Mouse (Mus musculus): ENCODE data around the gene Srsf10.
A peak's percentile ranks its signal among the peaks of the same experiment; 100 is the strongest.

Srsf10 gene

DNA sequence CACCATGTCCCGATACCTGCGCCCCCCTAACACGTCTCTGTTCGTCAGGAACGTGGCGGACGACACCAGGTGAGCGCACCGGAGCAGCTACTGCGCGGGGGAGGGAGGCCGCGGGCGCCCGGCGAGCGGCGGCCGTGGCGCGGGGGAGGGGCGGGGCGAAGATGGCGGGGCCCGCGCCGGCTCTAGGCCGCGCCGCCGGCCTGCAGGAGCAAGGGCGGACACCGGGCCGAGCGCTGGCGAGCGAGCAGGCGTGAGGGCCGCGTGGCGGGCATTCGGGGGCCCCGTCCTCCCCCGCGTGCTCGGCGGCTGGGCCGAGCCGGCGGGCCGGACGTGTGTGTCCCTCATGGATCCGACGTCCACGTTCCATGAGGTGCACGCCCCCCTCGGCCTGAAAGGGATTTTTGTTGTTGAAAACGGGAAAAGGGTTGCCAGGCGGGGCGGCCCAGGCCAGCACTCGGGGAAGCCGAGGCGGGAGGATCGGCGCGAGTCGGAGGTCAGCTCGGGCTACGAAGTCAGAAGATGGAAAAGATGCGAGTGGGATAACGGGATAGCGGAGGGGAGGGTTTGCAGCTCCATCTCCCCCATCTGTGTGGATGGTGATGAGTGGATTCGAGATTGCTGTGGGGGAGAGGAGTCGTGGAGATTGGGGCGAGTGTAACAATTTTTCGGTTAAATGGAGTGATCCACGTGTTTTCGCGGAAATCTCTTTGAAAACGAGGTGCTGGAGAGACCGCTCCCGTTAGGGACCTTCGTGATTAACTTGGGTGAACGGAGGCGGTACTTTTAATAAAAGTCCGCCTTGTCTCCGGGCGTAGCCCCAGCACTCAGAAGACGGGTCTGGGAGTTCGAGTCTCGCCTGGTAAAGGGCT, 910 bp downstream of the Srsf10 start:
- DNase-seq: peak; percentile 57

DNA sequence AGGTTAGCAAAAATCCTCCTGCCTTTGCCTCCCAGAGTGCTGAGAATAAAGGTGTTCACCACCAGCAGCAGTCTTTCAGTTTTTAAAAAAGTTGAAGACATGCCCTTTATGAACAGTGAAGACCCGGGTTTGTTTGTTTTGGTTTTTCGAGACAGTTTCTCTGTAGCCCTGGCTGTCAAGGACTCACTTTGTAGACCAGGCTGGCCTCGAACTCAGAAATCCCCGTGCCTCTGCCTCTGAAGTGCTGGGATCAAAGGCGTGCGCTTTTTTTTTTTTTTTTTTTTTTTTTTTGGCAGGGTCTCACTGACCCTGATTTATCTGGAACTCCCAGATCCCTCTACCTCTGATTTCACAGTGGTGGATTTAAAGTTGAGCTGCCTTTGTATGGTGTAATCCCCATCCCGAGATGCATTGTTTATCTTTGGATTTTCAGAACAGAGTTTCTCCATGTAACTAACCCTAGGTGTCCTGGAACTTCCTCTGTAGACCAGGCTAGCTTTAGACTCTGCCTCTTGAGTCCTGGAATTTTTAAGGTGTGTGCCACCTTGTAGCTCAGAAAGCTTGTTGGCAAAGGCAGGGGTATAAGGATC, 2.1 kb downstream of the Srsf10 start:
- no peak for DNase-seq

GRCm38 (mm10) chr4:135868996-135869395, 13.4 kb downstream of the Srsf10 start:
- DNase-seq: no peak

GRCm38 (mm10) chr4:135870227-135871023, 14.9 kb downstream of the Srsf10 start:
- DNase-seq: no peak

DNA sequence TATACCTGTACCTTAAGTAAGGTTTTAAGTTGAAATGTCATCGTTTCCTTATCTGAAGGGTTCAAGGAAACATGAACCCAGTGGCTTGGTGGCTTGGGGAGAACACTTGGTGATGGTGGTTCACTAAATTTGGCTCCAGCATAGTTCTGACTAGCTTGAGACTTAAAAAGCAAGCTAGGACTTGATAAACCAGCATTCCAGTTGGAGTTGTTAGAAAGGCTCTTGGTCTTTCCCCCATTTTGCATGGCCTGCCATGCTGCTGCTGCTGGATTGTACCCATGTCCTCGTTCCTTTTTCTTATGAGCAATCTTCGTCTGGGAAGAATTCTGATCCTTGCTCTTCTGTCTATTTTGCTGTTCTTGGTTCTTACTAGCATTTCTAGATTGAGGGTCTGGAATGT, 16.5 kb downstream of the Srsf10 start:
- DNase-seq: no peak

- DNase-seq: no peak
These were observed 17.2 kb downstream of the Srsf10 start for GRCm38 (mm10) chr4:135872589-135873391.

DNA sequence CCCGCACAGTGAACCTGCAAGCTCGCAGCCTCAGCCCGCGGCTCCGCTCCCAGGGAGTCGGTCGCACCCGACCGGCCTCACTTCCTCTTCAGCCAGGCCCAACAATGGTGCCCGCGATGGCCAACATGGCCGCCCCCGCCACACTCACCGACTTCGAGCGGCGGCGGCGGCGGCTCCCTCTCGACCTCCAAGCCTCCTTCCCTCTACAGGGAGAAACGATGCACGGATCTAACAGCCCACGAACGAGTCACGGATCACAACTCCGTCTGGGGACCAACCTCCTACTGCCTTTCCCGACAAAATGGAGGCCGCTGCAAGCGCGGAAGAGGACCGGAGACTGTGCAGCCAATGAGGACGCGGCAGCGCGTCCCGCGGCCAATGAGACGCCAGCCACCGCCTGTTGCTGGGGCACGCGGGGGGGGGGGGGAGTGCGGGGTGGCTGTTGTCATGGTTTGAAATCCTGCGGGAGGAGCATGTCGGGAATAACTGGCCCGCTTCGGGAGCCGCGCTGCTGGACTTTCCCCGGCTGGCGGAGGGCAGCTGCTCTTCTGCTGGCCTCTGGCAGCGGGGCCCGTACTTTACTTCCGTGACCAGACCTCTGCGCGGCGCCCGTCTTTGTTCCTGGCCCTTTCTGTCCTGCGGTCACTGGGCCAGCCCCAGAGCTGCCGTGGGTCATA, 18.1 kb downstream of the Srsf10 start, which contains the start of gene Pnrc2:
Gene Pnrc2, minus strand, starts transcription at position 325 of the 677 bp plus-strand sequence.
- peak; percentile 86 for DNase-seq

GRCm38 (mm10) chr4:135874564-135875535, 19.3 kb downstream of the Srsf10 start:
- no peak for DNase-seq

DNA sequence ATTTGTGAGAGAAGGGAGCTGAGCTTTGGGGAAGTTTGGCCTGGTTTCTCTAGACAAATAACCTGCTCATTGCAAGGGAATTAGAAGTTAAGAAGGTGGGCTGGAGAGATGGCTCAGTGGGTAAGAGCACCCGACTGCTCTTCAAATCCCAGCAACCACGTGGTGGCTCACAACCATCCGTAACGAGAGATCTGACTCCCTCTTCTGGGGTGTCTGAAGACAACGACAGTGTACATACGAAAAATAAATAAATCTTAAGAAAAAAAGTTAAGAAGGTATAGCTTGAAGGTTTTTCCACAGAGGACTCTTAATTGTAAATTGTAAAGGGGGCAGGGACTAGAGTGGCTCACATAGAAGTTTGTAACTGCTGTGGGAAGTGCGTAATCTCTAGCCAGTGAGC, 20.0 kb downstream of the Srsf10 start:
- DNase-seq: no peak

DNA sequence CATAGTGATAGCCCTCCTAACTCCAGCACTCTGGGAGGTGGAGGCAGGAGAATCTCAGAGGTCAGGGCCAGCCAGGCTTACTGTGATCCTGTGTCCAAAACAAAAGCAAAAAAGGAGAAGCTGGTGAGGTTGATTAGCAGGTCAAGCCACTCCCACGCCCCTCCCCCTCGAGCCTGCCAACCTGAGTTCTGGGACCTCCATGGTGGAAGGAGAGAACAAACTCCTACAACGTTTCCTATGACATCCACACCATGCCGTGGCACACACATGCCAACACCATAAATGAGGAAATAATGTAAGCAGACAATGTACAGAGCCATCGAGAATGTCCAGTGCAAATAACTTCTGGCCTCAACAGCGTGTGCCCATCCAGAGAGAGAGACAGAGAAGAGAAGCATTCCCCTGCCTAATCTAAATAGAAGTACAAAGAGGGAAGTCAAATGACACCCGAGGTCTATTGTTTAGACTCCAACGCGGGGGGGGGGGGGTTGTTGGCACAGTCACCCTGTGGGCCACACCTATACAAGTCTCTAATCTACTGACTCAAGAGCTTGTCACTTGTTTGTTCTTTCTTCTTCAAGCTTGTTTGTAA, 20.5 kb downstream of the Srsf10 start:
- no peak for DNase-seq

- DNase-seq: no peak
These were observed 21.1 kb downstream of the Srsf10 start for GRCm38 (mm10) chr4:135876583-135877020.

DNA sequence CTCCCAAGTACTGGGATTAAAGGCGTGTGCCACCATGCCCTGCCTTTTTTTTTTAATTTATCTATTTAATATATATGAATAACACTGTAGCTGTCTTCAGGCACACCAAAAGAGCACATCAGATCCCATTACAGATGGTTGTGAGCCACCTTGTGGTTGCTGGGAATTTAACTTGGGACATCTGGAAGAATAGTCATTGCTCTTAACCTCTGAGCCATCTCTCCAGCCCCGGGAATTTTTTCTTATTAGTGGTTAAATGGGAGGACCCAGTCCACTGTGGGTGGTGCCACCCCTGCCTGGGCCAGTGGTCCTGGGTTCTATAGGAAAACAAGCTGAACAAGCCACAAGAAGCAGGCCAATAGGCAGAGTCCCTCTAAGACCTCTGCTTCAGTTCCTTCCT, 22.2 kb downstream of the Srsf10 start:
- DNase-seq: no peak

DNA sequence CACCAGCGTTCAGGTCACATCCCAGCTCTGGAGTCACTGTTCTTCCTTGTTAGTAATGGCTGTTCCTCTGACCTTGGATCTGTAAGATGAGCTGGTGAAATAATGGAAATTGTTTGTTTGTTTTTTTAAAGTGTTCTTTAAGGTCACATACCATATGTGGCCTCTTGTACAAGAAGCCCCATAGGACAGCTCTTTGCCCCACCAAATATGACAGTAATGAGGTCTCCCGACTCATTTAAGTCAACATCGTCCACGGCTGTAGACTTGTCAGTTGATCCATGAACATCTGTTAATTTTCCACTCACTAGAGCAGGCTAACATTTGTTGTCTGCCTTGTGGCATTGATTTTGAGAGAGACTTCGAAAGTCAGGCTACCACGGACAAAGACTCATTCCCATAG, 23.5 kb downstream of the Srsf10 start:
- no peak for DNase-seq

GRCm38 (mm10) chr4:135880018-135880417, 24.5 kb downstream of the Srsf10 start:
- no peak for DNase-seq

- DNase-seq: no peak
These were observed 25.0 kb downstream of the Srsf10 start for GRCm38 (mm10) chr4:135880576-135880975.

DNA sequence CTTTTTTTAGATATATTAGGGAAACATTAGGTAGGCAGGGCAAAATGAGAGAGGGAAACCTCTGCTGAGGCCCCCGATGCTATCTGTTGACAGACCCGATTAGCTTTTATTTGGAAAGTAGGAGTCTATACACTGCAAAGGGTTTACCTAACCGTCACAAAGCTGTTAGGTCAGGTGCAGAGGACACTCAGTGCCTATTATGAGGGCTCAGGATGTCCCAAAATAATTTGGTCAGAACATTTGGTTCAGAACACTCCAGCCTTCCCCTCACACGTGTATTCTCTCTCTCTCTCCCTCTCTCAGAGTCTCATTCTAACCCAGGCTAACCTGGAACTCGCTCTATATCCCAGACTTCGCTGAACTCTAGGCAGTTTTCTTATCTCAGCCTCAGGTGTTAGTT, 26.5 kb downstream of the Srsf10 start:
- DNase-seq: no peak

GRCm38 (mm10) chr4:135883401-135883851, 27.9 kb downstream of the Srsf10 start:
- no peak for DNase-seq

- no peak for DNase-seq
These were observed 28.5 kb downstream of the Srsf10 start for GRCm38 (mm10) chr4:135883881-135884516.

- DNase-seq: no peak
These were observed 29.0 kb downstream of the Srsf10 start for GRCm38 (mm10) chr4:135884531-135884930.

- DNase-seq: no peak
These were observed 30.1 kb downstream of the Srsf10 start for GRCm38 (mm10) chr4:135885676-135886075.

Measured in cerebellum, adult 9-10 months (tissue).